Mouse (Mus musculus): Measurements from ENCODE around the gene Rem1.

- TF ChIP-seq CTCF (IDR thresholded peaks at IDR 0.05; ENCODE audit: extremely low read depth, insufficient read depth, low read length) (no peak), POLR2A (IDR thresholded peaks at IDR 0.05; ENCODE audit: extremely low read depth, insufficient read depth, low read length) (no peak)
These were observed 18.0 kb upstream of the Rem1 start for GRCm38 (mm10) chr2:152608719-152609118.
